Mouse (Mus musculus): ENCODE results near the gene Mthfsd. TPM values are rescaled to one million over a fixed set of nuclear protein-coding genes. Genes with fewer than 3 reads are reported as not detected.
"Not testable (repeated sequence)": the region's sequence is repeated elsewhere in the genome, so short reads cannot be mapped to it uniquely, and the experiment has no call there.

The Mthfsd gene
- 75.7 and 81.1 TPM in 2 replicates for polyA plus RNA-seq (2015; fragmentation: Nextera tagmentation; extraction: Ambion mirVana)

GRCm38 (mm10) chr8:121107668-121108656 is at the start of gene Mthfsd:
TSS of gene Mthfsd (minus strand) at chr8:121108392.
- ATAC-seq (ENCODE audit: low FRiP score, low TSS enrichment), result peak; percentile 91
- peaks cover 13% of the 10 kb centered on the region for H3K4me1 ChIP-seq (ENCODE audit: insufficient read depth, low read length)
- peak within 1 kb of the TSS; percentile 92 for H3K4me3 ChIP-seq (ENCODE audit: low read length)
- H3K4me2 ChIP-seq (replicated peaks; ENCODE audit: low read depth, low read length), result peak within 1 kb of the TSS; percentile 78
- no peaks in the 10 kb centered on the region for H3K9me3 ChIP-seq (ENCODE audit: low read length)
- peaks cover 7% of the 10 kb centered on the region for H3K27me3 ChIP-seq (ENCODE audit: insufficient read depth, low read length)
- H3K36me3 ChIP-seq (ENCODE audit: insufficient read depth, low read length), result peaks cover 5% of the 10 kb centered on the region
- 1% methylated on average over 75 of the region's 75 CpGs for WGBS
- H3K27ac ChIP-seq (ENCODE audit: low read length), result peak within 1 kb of the TSS; percentile 76
- H3K9ac ChIP-seq (replicated peaks; ENCODE audit: low read length), result peak within 1 kb of the TSS; percentile 94

GRCm38 (mm10) chr8:121156990-121157491 is 48.8 kb upstream of the Mthfsd start:
- Histone ChIP-seq H3K4me2 (replicated peaks; ENCODE audit: low read depth, low read length) (no peak overlapping the region), H3K27me3 (ENCODE audit: insufficient read depth, low read length) (no peaks in the 10 kb centered on the region), H3K4me3 (ENCODE audit: low read length) (no peak overlapping the region), H3K36me3 (ENCODE audit: insufficient read depth, low read length) (no peaks in the 10 kb centered on the region), H3K9ac (replicated peaks; ENCODE audit: low read length) (no peak overlapping the region), H3K9me3 (ENCODE audit: low read length) (no peaks in the 10 kb centered on the region), H3K27ac (ENCODE audit: low read length) (no peak overlapping the region), H3K4me1 (ENCODE audit: insufficient read depth, low read length) (peaks cover 11% of the 10 kb centered on the region; the same call in 1 of the 2 replicates)
- 90% methylated on average over 7 of the region's 7 CpGs for WGBS
- no peak for ATAC-seq (ENCODE audit: low FRiP score, low TSS enrichment)

DNA sequence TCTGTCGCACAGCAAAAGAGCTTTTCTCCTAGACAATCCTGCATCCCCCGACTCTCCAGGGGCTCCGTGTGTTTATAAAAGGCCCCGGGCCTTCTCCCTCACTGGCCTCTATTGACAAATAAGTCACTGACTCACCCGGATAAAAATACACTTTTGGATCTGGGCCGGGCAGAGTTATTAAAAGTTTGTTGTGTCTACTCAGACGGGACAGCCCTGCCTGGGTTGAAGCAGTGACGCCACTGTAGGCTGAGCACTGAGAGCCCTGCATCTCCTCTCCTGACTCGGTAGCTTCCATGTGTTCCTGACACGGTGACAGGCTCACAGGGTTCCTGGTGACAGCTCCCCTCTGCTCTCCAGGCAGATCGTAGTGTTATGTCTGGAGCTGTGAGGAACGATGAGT is 44.2 kb upstream of the Mthfsd start:
- Histone ChIP-seq H3K4me3 (ENCODE audit: low read length) (no peak overlapping the region), H3K36me3 (ENCODE audit: insufficient read depth, low read length) (no peaks in the 10 kb centered on the region), H3K4me1 (ENCODE audit: insufficient read depth, low read length) (peaks cover 9% of the 10 kb centered on the region), H3K27me3 (ENCODE audit: insufficient read depth, low read length) (no peaks in the 10 kb centered on the region), H3K4me2 (replicated peaks; ENCODE audit: low read depth, low read length) (no peak overlapping the region), H3K27ac (ENCODE audit: low read length) (no peak overlapping the region), H3K9me3 (ENCODE audit: low read length) (no peaks in the 10 kb centered on the region), H3K9ac (replicated peaks; ENCODE audit: low read length) (no peak overlapping the region)
- WGBS, result 51% methylated on average over 12 of the region's 12 CpGs
- no peak for ATAC-seq (ENCODE audit: low FRiP score, low TSS enrichment)

DNA sequence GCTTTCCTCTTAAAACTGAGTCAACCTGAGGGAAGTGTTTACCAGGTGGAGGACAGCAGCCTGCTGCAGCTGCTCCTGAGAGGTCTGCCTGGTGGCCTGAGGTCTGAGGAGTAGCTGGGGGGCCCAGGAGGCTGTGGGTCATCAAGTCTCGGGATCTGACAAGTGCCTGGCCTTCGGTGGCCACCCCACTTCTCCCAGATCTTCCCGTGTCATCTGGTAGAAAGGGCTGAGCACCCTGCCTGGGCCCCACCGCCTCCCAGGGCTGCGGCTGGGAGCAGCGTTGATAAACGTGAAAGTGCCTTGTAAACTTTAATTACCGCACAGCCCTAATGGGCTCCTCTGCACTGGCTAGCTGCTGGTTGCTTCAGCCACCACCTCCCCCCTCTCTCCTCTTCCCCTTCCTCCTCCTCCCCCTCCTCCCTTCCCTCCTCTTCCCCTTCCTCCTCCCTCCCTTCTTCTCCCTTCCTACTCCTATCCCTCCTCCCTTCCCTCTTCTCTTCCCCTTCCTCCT is 40.4 kb upstream of the Mthfsd start:
- no peaks in the 10 kb centered on the region for H3K27me3 ChIP-seq (ENCODE audit: insufficient read depth, low read length)
- H3K36me3 ChIP-seq (ENCODE audit: insufficient read depth, low read length), result no peaks in the 10 kb centered on the region
- H3K4me3 ChIP-seq (ENCODE audit: low read length), result no peak overlapping the region
- H3K9me3 ChIP-seq (ENCODE audit: low read length), result no peaks in the 10 kb centered on the region
- no peak overlapping the region for H3K27ac ChIP-seq (ENCODE audit: low read length)
- no peak overlapping the region for H3K4me2 ChIP-seq (replicated peaks; ENCODE audit: low read depth, low read length)
- 9% methylated on average over 8 of the region's 8 CpGs for WGBS
- ATAC-seq (ENCODE audit: low FRiP score, low TSS enrichment), result no peak
- no peak overlapping the region for H3K9ac ChIP-seq (replicated peaks; ENCODE audit: low read length)
- H3K4me1 ChIP-seq (ENCODE audit: insufficient read depth, low read length), result peaks cover 9% of the 10 kb centered on the region

- not testable (repeated sequence) for H3K4me1 ChIP-seq (ENCODE audit: insufficient read depth, low read length); H3K27me3 ChIP-seq (ENCODE audit: insufficient read depth, low read length); H3K9me3 ChIP-seq (ENCODE audit: low read length); H3K4me2 ChIP-seq (replicated peaks; ENCODE audit: low read depth, low read length); H3K9ac ChIP-seq (replicated peaks; ENCODE audit: low read length); ATAC-seq (ENCODE audit: low FRiP score, low TSS enrichment); H3K36me3 ChIP-seq (ENCODE audit: insufficient read depth, low read length); H3K4me3 ChIP-seq (ENCODE audit: low read length); H3K27ac ChIP-seq (ENCODE audit: low read length)
- WGBS, result 73% methylated on average over 4 of the region's 6 CpGs
Measured at GRCm38 (mm10) chr8:121145457-121146134, 37.4 kb upstream of the Mthfsd start.

DNA sequence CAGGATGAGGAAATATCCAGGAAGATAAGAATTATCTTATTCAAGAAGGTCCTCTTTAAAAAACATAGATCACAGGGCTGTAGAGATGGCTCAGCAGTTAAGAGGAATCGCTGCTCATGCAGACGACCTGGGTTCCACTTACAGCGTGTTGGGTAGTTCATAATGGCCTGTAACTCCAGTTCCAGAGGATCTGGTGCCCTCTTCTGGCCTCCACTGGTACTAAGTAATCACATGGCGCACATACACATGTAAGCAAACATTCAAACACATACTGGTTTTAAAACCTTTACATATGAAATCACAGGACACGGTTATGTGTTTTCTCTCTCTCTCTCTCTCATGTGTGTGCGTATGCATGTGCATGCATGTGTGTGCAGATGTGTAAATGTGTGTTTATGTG is 28.7 kb upstream of the Mthfsd start:
- no peak for ATAC-seq (ENCODE audit: low FRiP score, low TSS enrichment)
- Histone ChIP-seq H3K4me2 (replicated peaks; ENCODE audit: low read depth, low read length) (no peak overlapping the region), H3K36me3 (ENCODE audit: insufficient read depth, low read length) (peaks cover 23% of the 10 kb centered on the region), H3K27ac (ENCODE audit: low read length) (no peak overlapping the region), H3K4me1 (ENCODE audit: insufficient read depth, low read length) (0 out of 2 replicates have a peak, but pooled peaks cover 2% of the 10 kb centered on the region), H3K27me3 (ENCODE audit: insufficient read depth, low read length) (no peaks in the 10 kb centered on the region), H3K9me3 (ENCODE audit: low read length) (peaks cover 15% of the 10 kb centered on the region), H3K9ac (replicated peaks; ENCODE audit: low read length) (no peak overlapping the region), H3K4me3 (ENCODE audit: low read length) (no peak overlapping the region)
- 96% methylated on average over 6 of the region's 6 CpGs for WGBS

- Histone ChIP-seq H3K9me3 (ENCODE audit: low read length) (peaks cover 15% of the 10 kb centered on the region), H3K36me3 (ENCODE audit: insufficient read depth, low read length) (peaks cover 23% of the 10 kb centered on the region), H3K4me3 (ENCODE audit: low read length) (no peak overlapping the region), H3K27ac (ENCODE audit: low read length) (no peak overlapping the region), H3K9ac (replicated peaks; ENCODE audit: low read length) (no peak overlapping the region), H3K4me1 (ENCODE audit: insufficient read depth, low read length) (peaks cover 9% of the 10 kb centered on the region; the same call in 1 of the 2 replicates), H3K4me2 (replicated peaks; ENCODE audit: low read depth, low read length) (no peak overlapping the region), H3K27me3 (ENCODE audit: insufficient read depth, low read length) (peaks cover 8% of the 10 kb centered on the region; the same call in 1 of the 2 replicates)
- ATAC-seq (ENCODE audit: low FRiP score, low TSS enrichment), result no peak
- 77% methylated on average over 11 of the region's 11 CpGs for WGBS
Measured at GRCm38 (mm10) chr8:121134512-121134911, 26.3 kb upstream of the Mthfsd start.

- peaks cover 15% of the 10 kb centered on the region for H3K9me3 ChIP-seq (ENCODE audit: low read length)
- H3K36me3 ChIP-seq (ENCODE audit: insufficient read depth, low read length), result peaks cover 23% of the 10 kb centered on the region
- no peak overlapping the region for H3K4me2 ChIP-seq (replicated peaks; ENCODE audit: low read depth, low read length)
- H3K9ac ChIP-seq (replicated peaks; ENCODE audit: low read length), result no peak overlapping the region
- no peak overlapping the region for H3K4me3 ChIP-seq (ENCODE audit: low read length)
- H3K27ac ChIP-seq (ENCODE audit: low read length), result no peak overlapping the region
- WGBS, result 90% methylated on average over 10 of the region's 10 CpGs
- ATAC-seq (ENCODE audit: low FRiP score, low TSS enrichment), result no peak
- peaks cover 13% of the 10 kb centered on the region for H3K4me1 ChIP-seq (ENCODE audit: insufficient read depth, low read length)
- peaks cover 12% of the 10 kb centered on the region for H3K27me3 ChIP-seq (ENCODE audit: insufficient read depth, low read length)
Measured at GRCm38 (mm10) chr8:121134102-121134501, 25.9 kb upstream of the Mthfsd start.

- peaks cover 18% of the 10 kb centered on the region for H3K36me3 ChIP-seq (ENCODE audit: insufficient read depth, low read length)
- no peak for ATAC-seq (ENCODE audit: low FRiP score, low TSS enrichment)
- peaks cover 9% of the 10 kb centered on the region for H3K9me3 ChIP-seq (ENCODE audit: low read length)
- no peak overlapping the region for H3K4me3 ChIP-seq (ENCODE audit: low read length)
- H3K4me1 ChIP-seq (ENCODE audit: insufficient read depth, low read length), result peaks cover 24% of the 10 kb centered on the region
- 72% methylated on average over 5 of the region's 5 CpGs for WGBS
- H3K27ac ChIP-seq (ENCODE audit: low read length), result no peak overlapping the region
- no peak overlapping the region for H3K9ac ChIP-seq (replicated peaks; ENCODE audit: low read length)
- H3K4me2 ChIP-seq (replicated peaks; ENCODE audit: low read depth, low read length), result no peak overlapping the region
- peaks cover 23% of the 10 kb centered on the region for H3K27me3 ChIP-seq (ENCODE audit: insufficient read depth, low read length)
Measured at GRCm38 (mm10) chr8:121132961-121133513, 24.8 kb upstream of the Mthfsd start.
